Mouse (Mus musculus): ENCODE data around the gene Pdcd2.
"Not testable (repeated sequence)": the region's sequence is repeated elsewhere in the genome, so short reads cannot be mapped to it uniquely, and the experiment has no call there.

The Pdcd2 gene

DNA sequence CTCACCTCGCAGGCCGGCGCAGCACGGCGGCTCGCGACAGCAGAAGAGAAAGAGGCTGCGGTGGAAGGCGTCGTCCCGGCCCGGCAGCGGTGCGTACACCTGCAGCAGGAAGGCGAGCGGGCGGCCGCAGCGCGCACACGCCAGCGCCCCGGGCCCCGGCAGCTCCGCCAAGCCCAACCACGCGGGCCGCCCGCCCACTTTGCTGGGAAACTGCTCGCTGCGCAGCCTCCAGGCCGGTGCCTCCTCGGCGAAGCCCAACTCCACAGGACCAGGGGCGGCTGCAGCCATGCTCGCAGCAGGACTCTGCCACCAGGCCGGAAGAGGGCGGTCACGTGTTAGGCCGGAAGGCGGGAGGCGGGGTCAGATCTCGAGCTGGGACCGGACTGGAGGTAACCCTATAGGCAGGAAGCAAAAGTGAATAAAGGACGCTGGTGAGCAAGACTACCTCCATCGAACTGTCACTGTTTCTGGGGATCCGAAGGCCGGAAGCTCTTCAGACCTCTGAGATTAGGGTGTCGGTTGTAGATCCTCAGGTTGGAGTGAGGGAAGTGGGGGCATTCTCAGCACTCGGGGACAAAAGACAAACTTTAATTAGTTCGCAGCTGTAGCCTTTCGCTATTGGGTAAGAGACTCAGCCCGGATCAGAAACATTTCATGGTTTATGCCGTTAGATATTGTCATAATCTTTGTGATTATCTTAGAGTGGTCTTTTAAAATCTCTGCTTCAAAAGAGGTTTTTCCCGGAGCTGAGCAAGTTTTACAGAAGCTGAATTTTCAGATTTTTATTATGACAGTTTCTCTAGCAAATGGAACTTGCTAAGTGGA is at the start of gene Pdcd2:
TSS of gene Pdcd2 (minus strand) at position 316 of the 825 bp plus-strand sequence.
- peak; percentile 91 for DNase-seq (ENCODE audit: low read depth, low spot score)

DNA sequence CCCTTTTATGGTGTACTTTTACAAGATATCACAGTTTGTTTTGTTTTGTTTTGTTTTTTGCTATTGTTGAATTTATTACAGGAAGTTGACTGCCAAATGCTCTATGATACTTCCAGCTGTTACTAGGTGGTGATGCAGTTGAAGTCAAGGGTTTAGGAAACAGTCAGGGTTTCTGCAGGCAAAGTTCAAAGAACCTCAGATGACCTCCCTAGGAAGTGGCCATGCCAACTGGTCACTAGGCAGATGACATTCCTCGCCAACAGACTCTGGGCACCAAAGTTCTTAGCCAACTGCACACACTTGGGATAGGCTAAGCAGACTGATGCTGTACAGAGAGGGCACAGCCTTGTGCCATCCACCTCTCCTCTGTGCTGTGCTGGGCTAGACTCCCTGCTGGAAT is 48.0 kb upstream of the Pdcd2 start:
- no peak for DNase-seq (ENCODE audit: low read depth, low spot score)

DNA sequence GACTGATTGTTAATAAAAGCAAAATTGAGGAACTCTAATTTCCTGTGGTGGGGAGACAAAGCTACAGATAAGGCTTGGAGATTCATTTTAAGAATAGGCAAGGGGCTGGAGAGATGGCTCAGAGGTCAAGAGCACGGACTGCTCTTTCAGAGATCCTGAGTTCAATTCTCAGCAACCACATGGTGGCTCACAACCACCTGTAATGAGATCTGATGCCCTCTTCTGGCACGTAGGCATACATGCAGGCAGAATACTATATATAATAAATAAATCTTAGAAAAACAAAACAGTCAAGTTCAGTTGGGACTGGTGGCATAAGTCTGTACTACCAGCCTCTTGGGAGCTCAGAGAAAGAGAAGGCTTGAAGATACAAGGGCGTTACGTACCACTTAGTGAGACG is 39.8 kb upstream of the Pdcd2 start:
- no peak for DNase-seq (ENCODE audit: low read depth, low spot score)

DNA sequence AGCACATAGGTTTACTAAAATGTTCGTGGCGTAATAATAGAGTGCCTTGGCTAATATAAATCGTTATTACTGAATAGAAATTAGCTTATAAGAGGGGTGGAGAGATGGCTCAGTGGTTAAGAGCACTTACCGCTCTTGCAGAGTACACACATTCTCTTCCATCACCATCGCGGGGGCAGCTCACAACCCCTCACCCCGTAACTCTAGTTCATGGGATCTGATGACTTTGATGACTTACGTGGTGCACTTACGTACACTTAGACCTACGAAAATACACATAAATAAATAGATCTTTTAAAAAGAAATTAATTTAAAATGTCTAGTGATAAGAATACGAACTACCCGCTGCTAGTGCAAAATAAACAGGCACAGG is 37.8 kb upstream of the Pdcd2 start:
- no peak for DNase-seq (ENCODE audit: low read depth, low spot score)

DNA sequence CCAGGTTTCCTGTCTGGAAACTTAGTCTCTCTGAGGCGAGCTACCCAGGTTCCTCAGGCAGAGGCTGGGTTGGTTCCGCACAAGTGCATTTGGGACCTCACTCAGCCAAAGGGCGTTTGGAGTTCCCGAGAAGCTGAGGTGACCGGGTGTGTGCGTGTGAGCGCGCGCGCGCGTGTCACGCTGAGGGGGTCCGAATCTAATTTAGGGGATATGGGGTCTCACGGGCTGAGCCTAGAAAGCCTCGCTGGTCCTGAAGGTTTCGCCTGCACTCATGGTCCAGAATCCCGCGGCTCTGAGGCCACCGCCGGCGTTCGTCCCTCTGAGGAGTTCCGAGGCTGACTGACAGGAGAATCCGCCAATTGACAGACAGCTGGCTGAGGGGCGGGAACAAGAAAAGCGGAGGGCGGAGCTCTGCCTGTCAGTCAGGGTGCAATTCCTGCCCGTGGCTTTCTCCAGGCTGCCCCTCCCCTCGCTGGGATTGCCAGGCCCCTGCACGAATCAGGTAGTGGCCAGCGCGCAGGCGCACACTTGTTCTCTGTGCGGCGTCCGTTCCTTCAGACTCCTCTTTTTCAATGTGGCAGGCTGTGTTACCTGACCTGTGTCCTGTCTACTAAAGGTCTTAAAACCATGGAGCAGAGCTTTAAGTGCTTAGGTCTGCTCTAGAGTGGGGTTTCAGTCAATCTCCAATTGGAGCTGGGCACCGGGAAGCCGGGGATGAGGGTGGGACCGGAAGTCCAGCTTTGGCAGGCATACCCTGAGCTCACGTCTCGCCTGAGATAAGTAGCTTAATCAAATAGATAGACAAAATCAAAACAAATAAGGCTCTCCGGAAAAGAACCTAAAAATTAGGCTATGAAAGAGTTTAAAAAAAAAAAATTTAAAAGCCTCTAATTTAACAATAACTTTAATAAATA is 37.2 kb upstream of the Pdcd2 start, which contains the start of gene Prdm9:
TSS of gene Prdm9 (minus strand) at position 341 of the 914 bp plus-strand sequence.
- peak; percentile 95 for DNase-seq (ENCODE audit: low read depth, low spot score)

DNA sequence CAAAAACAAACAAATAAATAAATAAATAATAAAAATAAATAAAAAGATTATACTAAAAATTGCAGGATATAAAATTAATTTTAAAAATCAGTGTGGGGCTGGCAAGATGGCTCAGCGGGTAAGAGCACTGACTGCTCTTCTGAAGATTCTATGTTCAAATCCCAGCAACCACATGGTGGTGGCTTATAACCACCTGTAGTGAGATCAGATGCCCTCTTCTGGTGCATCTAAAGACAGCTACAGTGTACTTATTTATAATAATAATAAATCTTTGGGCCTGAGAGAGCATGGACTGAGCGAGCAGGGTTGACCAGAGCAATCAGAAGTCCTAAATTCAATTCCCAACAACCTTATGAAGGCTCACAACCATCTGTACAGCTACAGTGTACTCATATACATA is 32.8 kb upstream of the Pdcd2 start:
- no peak for DNase-seq (ENCODE audit: low read depth, low spot score)

DNA sequence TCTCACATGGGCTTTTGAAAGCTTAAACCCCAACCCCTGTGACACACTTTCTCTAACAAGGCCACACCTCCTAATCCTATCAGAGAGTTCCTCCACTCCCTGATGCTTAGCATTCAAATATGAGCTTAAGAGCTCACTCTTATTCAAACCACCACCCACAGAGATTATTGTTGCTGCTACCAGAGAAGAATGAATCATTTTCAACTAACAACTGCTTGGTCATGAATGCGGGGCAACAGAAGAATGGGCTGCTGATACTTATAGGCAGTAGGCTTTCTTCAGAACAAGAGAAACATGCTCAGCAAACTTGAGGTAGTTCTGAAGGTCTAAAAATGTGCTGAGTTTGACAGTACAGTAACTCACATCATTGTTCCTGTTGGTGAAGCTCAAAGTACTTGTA is 22.6 kb upstream of the Pdcd2 start:
- DNase-seq (ENCODE audit: low read depth, low spot score) = no peak

DNA sequence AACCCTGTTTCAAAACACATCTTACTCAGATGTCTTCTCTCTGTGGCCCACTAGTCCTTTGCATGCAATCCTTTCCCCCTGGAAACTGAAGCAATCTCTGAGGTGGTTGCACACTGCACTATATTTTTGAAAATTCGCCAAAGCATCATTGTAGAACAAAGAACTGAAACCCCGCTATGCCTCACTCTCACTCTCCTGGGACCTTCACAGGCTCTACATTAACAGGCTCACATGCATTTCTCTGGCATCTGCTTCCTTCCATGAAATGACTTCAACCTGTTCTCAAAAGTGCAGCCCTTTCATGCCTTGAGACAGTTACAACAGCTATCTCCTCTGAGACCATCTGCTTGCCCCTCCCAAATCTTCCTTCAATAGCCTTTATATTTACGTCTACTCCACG is 19.3 kb upstream of the Pdcd2 start:
- DNase-seq (ENCODE audit: low read depth, low spot score) = no peak

DNA sequence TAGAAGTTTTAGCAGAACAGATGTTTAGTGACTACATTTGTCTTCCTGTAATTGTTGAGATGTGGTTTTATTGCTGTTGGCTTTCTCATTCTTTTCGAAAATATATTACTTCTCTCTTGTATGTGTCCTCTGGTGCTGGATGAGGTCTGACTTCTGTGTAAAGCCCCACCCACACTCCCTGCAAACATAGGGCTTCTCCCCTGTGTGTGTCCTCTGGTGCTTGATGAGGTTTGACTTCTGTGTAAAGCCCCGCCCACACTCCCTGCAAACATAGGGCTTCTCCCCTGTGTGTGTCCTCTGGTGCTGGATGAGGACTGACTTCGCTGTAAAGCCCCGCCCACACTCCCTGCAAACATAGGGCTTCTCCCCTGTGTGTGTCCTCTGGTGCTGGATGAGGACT is 16.8 kb upstream of the Pdcd2 start:
- not testable (repeated sequence) for DNase-seq (ENCODE audit: low read depth, low spot score)

DNA sequence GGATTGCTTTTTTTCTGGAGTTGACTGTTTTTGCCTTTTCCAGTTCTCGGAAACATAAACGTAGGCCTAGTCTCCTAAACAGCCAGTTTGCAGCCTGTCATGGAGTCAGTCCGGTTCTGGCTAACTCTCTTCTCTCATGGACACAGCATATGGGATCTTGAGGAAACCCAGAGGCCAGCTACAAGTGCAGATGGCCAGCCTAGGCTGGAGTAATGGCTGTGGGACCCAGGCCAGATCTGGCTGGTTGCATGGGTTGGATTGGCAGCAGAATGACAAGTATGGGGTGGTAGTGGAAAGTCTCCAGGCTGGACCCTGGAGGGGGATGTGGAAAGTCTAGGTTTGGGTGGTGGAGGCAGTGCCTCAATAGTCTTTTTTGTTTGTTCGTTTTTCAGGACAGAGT is 13.2 kb upstream of the Pdcd2 start:
- no peak for DNase-seq (ENCODE audit: low read depth, low spot score)

DNA sequence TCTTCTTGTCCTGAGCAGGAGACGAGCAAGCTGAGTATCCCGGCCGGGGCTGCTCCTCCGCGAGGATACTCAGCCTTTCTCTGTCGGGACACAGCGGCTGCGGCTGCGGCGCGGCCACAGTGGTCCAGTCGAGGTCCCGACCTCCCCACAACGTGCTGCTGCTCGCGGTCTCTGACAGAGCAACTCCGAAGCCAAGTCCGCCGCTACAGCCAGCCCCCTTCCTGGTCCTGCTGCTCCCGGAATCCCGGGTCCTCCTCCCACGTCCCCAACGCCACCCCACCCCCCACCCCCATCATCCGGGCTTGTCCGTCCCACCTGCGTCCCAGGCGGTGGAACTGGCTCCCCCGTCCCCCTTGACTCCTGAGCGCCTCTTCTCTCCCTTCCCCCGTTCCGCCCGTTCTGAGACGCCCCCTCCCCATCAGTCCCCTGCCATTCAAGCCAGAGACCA is 9.4 kb upstream of the Pdcd2 start:
- DNase-seq (ENCODE audit: low read depth, low spot score) = no peak

DNA sequence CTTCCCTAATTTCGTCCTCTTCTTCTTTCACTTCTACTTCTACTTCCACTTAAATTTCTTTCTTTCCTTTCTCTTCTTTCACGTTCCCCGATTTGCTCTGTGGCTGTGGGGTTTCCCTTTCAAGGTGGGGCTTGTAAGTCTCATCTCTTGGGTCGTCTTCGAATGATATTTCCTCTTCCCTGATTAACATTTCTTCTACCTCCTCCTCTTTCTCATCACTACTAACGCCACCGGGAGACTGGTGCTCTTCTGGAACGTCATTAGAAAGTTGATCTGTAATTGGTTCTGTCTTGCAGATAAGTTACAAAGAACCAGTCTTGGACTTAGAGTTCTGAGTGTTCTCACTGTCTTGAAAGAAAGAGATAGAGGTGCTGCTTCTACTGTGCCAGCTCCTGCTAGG is 8.8 kb upstream of the Pdcd2 start:
- no peak for DNase-seq (ENCODE audit: low read depth, low spot score)

DNA sequence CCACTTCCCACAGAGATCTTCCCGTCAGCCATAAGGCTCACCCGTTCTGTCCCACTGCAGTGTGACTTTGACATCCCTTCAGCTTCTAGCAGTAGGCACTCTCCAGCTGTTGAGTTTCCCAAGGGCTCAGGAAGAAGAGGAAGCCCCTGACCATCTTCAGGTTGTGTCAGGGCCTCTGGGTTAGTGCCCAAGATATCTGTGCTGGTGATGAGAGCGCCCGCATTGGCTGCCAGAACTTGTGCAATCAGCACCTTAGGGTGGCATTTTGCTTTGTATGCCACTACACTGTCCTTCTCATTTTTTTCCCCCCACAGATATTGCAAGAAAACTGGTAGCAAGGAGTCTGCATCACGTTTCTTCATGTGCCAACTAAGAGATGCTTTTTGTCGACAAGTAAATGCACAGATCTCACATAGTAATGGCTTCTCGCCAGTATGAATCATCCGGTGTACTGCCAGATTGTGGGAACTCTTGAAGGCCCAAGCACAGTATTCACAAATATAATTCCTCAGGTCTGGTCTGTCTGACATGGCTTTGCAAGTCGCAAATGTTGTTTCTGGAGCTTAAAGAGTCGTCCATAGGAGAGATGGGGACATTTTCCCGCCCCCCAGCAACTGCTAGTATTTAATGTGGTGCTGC is 8.2 kb upstream of the Pdcd2 start:
- no peak for DNase-seq (ENCODE audit: low read depth, low spot score)

DNA sequence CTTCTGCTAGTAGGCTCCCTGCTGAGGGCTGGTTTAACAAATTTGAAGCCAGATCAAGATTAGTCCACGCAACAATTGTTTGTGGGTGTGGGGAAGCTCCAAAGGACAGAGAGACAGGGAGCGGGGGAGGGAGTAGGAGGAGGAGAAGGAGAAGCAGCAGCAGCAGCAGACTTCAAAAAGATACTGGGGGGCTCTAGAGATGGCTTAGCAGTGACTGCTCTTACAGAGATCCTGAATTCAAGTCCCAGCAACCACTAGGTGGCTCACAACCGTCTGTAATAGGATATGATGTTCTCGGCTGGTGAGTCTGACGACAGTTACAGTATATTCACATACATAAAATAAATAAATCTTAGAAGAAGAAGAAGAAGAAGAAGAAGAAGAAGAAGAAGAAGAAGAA is 3.0 kb upstream of the Pdcd2 start:
- no peak for DNase-seq (ENCODE audit: low read depth, low spot score)

DNA sequence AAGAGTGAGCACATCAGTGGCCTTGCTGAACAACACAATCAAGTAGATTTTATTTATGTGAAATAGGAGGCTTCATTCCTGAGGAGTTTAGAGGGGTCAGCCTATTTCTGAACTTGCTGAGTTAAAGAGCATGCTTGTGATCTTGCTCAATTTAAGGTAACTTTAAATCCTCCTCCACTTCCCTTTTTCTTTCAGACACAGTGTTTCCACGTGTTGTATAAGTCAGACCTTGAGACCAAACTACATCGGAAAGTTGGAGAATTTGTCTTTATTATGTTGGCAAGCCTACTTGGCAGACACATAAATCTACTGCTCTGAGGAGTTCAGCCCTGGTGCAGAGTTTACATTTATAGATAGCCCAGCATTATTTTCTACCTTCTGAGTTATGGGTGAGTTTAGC is 1.8 kb upstream of the Pdcd2 start:
- no peak for DNase-seq (ENCODE audit: low read depth, low spot score)

DNA sequence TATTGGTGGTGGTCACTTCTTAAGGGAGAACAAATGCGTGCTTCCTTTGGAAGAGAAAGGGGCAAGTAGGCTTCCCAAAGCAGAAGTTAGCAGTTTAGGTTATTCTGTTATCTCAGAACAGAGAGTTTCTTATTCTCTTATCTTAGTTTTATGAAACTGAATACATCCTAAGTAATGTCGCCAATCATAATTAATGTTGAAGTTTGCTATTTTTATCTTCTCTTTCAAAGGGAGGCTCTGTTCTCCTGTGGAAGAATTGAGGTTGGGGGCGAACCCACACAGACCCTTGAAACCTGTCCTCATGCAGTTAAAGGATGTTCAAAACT is 673 bp upstream of the Pdcd2 start:
- DNase-seq (ENCODE audit: low read depth, low spot score) = no peak

DNA sequence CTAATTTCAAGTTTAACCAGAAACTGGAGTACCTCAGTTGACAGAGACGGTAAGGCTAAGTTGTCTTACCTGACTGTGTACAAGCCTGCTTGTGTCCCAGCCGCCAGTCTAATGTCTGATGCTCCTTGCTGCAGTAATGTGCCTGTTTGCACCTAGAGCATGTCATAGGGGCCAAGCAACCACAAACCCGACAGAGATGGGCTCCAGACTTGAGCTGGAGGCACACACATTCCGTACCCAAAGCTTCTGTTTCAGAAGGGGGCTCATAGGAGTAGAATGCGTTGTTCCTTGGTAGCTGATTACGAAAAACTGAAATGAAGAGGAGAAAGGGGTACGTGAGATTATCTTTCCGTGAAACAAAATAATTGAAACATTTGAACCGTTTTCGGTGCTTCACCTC is 797 bp downstream of the Pdcd2 start:
- no peak for DNase-seq (ENCODE audit: low read depth, low spot score)

DNA sequence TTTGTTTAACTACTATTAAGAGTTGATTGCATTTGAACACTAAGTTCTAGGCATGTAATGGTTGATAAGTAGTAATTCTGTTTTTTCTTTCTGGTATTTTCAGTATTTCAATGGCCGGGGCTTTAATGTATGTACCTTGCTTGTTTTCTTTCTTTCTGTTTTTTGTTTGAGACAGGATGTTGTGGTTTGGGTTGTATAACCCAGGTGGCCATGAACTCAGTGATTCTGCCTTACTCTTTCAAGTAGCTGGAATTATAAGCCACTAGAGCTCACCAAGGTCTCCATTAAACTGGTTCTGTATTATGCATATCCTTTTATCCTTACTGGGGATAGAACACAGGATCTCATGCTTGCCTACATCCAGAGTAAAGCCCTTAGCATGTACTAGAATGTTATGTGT is 8.3 kb downstream of the Pdcd2 start:
- no peak for DNase-seq (ENCODE audit: low read depth, low spot score)

DNA sequence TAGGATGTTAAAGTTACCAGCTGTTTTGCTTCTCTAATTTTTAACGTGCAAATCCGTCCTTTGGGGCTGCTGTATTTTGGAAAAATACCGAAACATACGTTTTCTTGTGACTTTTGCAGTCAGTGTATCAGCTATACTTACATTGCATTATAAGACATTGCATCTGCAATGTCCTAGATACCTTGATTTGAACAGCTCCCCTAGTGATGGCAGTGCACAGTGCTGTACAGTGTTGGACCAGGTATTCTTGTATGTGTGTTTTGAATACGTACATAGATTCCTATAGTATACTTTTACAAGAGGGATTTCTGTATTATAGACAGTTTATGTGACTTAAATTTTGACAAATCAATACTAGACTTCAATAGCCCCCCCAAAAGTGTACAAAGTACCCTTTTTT is 8.9 kb downstream of the Pdcd2 start:
- DNase-seq (ENCODE audit: low read depth, low spot score) = no peak

DNA sequence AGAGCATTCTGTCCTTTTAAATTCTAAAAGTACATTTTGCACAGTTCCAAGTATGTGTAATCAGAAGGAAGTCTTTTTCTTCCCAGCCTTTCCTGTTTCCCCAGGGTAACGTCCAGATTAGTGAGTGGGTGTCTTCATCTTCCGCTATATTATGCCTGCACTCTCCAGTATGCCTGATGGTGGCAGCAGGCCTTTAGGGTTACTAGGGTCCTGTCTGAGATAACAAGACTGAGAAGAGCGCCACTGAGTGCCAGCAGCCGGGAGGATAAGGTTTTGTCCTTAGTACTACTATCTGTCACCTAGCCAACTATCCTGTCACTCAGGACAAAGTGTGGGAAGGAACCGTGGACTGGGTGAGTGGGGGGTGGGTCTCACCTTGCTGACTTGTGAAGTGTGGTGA is 9.3 kb downstream of the Pdcd2 start:
- no peak for DNase-seq (ENCODE audit: low read depth, low spot score)

DNA sequence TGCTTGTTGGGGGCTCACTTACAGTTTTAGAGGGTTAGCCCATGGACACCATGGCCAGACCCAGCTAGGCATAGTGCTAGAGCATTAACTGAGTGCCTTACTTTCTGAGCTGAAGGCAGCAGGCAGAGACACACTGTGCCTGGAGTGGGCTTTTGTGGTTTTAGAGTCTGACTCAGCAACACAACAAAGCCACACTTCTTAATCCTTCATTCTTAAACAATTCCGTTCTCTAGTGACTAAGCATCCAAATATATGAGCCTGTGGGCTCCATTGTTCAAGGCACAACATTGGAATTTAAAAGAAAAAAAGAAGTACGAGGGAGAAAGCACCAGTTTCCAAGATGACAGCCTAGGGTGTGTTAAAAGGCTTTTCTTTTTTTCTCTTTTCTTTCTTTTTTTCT is 16.4 kb downstream of the Pdcd2 start:
- DNase-seq (ENCODE audit: low read depth, low spot score) = no peak

DNA sequence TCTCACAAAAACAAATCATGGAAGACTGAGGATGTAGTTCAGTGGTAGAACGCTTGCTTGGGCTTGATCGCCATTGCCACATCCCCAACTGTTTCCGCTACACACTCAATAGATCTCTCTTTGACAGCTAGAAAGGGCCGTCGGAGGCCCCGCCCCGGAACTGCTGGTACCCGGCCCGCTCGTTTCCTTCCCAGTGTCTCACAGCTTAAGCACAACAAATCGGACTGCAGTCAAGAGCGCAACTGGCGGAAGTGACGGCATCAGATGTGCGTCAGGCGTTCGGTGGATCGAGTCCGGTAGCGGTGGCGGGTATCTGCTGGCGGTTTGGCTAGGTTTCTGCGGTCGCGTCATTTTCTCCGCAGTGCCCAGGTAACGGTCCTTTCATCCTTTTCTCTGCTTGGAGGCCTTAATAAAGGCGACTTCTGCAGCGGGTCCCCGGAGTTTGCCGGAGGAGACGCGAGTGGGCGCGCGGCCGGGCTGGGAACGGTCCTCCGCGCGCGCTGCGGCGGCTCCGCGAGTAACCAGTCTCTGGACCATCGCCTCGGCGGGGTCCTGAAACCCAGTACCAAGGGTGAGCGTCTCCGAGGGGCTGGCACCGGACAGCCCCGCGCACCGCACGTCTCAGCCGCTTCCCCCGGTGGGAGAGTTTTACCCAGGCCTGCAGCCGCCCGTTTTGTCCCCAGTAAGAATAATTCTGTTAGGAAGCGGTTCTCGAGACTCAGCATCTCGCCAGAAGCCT is 27.3 kb downstream of the Pdcd2 start, which contains the start of the genes Psmb1 and Tbp:
TSS of gene Psmb1 (minus strand) at position 96 of the 739 bp plus-strand sequence.
TSS of gene Tbp (plus strand) at position 233 of the 739 bp plus-strand sequence.
- DNase-seq (ENCODE audit: low read depth, low spot score) = peak; percentile 96

All from embryo, embryonic 11.5 days (tissue).